Mouse (Mus musculus) ES-E14 (cell line): ENCODE data around the gene Gjb3. TPM values are rescaled to one million over a fixed set of nuclear protein-coding genes. Genes with fewer than 3 reads are reported as not detected.

ENCODE experiments used
- DNase-seq: peaks from one replicate; pipeline ENCODE4 v3.0.0-alpha.2; 2013; ENCODE audit warnings: low read depth, low spot score
- H3K27ac ChIP-seq: 2 replicates; pipeline ENCODE4 v1.5.1; 2012; ENCODE audit warnings: low read depth, mild to moderate bottlenecking, low read length, moderate library complexity, mixed read lengths; ENCODE audit not compliant: poor library complexity, insufficient read depth, severe bottlenecking
- H3K36me3 ChIP-seq: 2 replicates; pipeline ENCODE4 v1.6.1; 2012; ENCODE audit warnings: mild to moderate bottlenecking, low read length, moderate library complexity, mixed read lengths; ENCODE audit not compliant: control insufficient read depth, poor library complexity, insufficient read depth, severe bottlenecking
- H3K4me1 ChIP-seq, 2 experiments: fragments of 150-350 bp in 1 of 2; sonication (generic) in 1 of 2; 2 replicates each; pipeline ENCODE4 v1.6.1; 2012; ENCODE audit warnings: low read length in 2 of 2, mild to moderate bottlenecking in 1 of 2, mixed read lengths in 1 of 2; ENCODE audit not compliant: control insufficient read depth in 2 of 2, insufficient read depth in 2 of 2, poor library complexity in 1 of 2
- H3K4me3 ChIP-seq, 2 experiments: fragments of 150-350 bp in 1 of 2; sonication (generic) in 1 of 2; 2 replicates each; pipeline ENCODE4 v1.5.1; 2012; ENCODE audit warnings: low read length in 2 of 2, low read depth in 1 of 2, mild to moderate bottlenecking in 1 of 2, mixed read lengths in 1 of 2; ENCODE audit not compliant: insufficient read depth in 1 of 2, poor library complexity in 1 of 2, severe bottlenecking in 1 of 2
- H3K9ac ChIP-seq: 2 replicates; pipeline ENCODE4 v1.6.1; 2012; ENCODE audit warnings: low read depth, mild to moderate bottlenecking, low read length, mixed read lengths; ENCODE audit not compliant: poor library complexity, insufficient read depth, severe bottlenecking
- H3K9me3 ChIP-seq: fragments of 150-350 bp; sonication (generic); 2 replicates; pipeline ENCODE4 v1.6.1; 2012; ENCODE audit warnings: low read depth, mild to moderate bottlenecking, low read length; ENCODE audit not compliant: control insufficient read depth, insufficient read depth
- CHD2 ChIP-seq: IDR thresholded peaks from 2 replicates; pipeline ENCODE4 v1.6.1; 2014; ENCODE audit warnings: mild to moderate bottlenecking, low read depth, low read length, inconsistent platforms
- HCFC1 ChIP-seq: IDR thresholded peaks from 2 replicates; pipeline ENCODE4 v1.6.1; 2012; ENCODE audit warnings: low read length, inconsistent platforms, borderline replicate concordance; ENCODE audit not compliant: insufficient read depth
- MAFK ChIP-seq: IDR thresholded peaks from 2 replicates; pipeline ENCODE4 v1.6.1; 2014; ENCODE audit warnings: mild to moderate bottlenecking, low read depth, low read length, inconsistent platforms; ENCODE audit not compliant: insufficient read depth
- ZC3H11A ChIP-seq: IDR thresholded peaks from 2 replicates; pipeline ENCODE4 v1.6.1; 2012; ENCODE audit warnings: low read depth, mild to moderate bottlenecking, inconsistent platforms, low read length, borderline replicate concordance
- ZNF384 ChIP-seq: IDR thresholded peaks from 2 replicates; pipeline ENCODE4 v1.6.1; 2012; ENCODE audit warnings: low read depth, low read length, inconsistent platforms
- in situ Hi-C, 2 experiments: fragments of 600-800 bp; cut with MboI; formaldehyde crosslinking; loops; one replicate each; pipeline ENCODE4 v1.15.1; 2025; ENCODE audit warnings: low sequenced_read_pairs in 2 of 2, inconsistent platforms in 1 of 2; ENCODE audit not compliant: unreplicated experiment in 2 of 2
- total RNA-seq: library from RNA; depleted of rRNA; stranded (reverse); fragments of 300-350 nt; gene quantifications from 2 replicates; pipeline ENCODE4 v1.2.3, GENCODE M21; 2012

The Gjb3 gene
- total RNA-seq, 1 experiment = 80.5 TPM

- no peak for DNase-seq
- in situ Hi-C loops = no loop called here
- peak overlapping the region; percentile 68 to 80 for H3K4me3 ChIP-seq
- H3K4me1 ChIP-seq = peaks cover 7 to 32% of the 10 kb centered on the region in 2 experiments
- peaks cover 18% of the 10 kb centered on the region for H3K36me3 ChIP-seq
- no peaks in the 10 kb centered on the region for H3K9me3 ChIP-seq
- H3K27ac ChIP-seq = peak overlapping the region; percentile 85
- TF ChIP-seq MAFK (no peak), HCFC1 (no peak), CHD2 (no peak), ZC3H11A (no peak), ZNF384 (no peak)
- peak overlapping the region; percentile 70 for H3K9ac ChIP-seq
Measured at GRCm38 (mm10) chr4:127329751-127330150, 893 bp downstream of the Gjb3 start.

- H3K27ac ChIP-seq = peak overlapping the region; percentile 85
- peak; percentile 76 for DNase-seq
- in situ Hi-C loops = no loop called here
- peaks cover 23% of the 10 kb centered on the region for H3K36me3 ChIP-seq
- peak overlapping the region; percentile 68 to 80 for H3K4me3 ChIP-seq
- no peaks in the 10 kb centered on the region for H3K9me3 ChIP-seq
- H3K9ac ChIP-seq = peak overlapping the region; percentile 70; the same call in 1 of the 2 replicates
- peaks cover 7 to 28% of the 10 kb centered on the region in 2 experiments for H3K4me1 ChIP-seq
- TF ChIP-seq ZC3H11A = no peak
- no peak for TF ChIP-seq MAFK
- no peak for TF ChIP-seq CHD2
- no peak for TF ChIP-seq HCFC1
- no peak for TF ChIP-seq ZNF384
Measured at GRCm38 (mm10) chr4:127329046-127329445, 1.6 kb downstream of the Gjb3 start.

GRCm38 (mm10) chr4:127328378-127328777 is 2.3 kb downstream of the Gjb3 start:
- H3K9ac ChIP-seq = peak overlapping the region; percentile 75
- in situ Hi-C loops = no loop called here
- H3K27ac ChIP-seq = peak overlapping the region; percentile 37
- peak overlapping the region; percentile 31 to 68; a peak in 3 of 4 replicates for H3K4me3 ChIP-seq
- DNase-seq = no peak
- H3K36me3 ChIP-seq = peaks cover 23% of the 10 kb centered on the region
- no peaks in the 10 kb centered on the region for H3K9me3 ChIP-seq
- TF ChIP-seq MAFK (no peak), ZC3H11A (no peak), HCFC1 (no peak), CHD2 (no peak), ZNF384 (no peak)
- H3K4me1 ChIP-seq = peaks cover 7 to 27% of the 10 kb centered on the region in 2 experiments; a peak in 3 of 4 replicates

- no peak for DNase-seq
- TF ChIP-seq CHD2 = no peak
- TF ChIP-seq HCFC1 = no peak
- no peak for TF ChIP-seq ZC3H11A
- TF ChIP-seq MAFK = no peak
- no peak for TF ChIP-seq ZNF384
- Histone ChIP-seq H3K9me3 (no peaks in the 10 kb centered on the region), H3K4me3 (peak overlapping the region; percentile 31 to 68; a peak in 2 of 4 replicates), H3K27ac (peak overlapping the region; percentile 37; the same call in 1 of the 2 replicates), H3K9ac (peak overlapping the region; percentile 75; the same call in 1 of the 2 replicates), H3K4me1 (peaks cover 7 to 25% of the 10 kb centered on the region in 2 experiments; a peak in 3 of 4 replicates), H3K36me3 (peaks cover 23% of the 10 kb centered on the region)
- in situ Hi-C loops = no loop called here
Measured at GRCm38 (mm10) chr4:127327749-127328148, 2.9 kb downstream of the Gjb3 start.

- no peak for TF ChIP-seq MAFK
- no peak for TF ChIP-seq ZC3H11A
- H3K4me3 ChIP-seq = peak overlapping the region in 1 of 2 experiments; percentile 68; a peak in 3 of 4 replicates
- in situ Hi-C loops = no loop called here
- H3K36me3 ChIP-seq = peaks cover 23% of the 10 kb centered on the region
- DNase-seq = no peak
- no peaks in the 10 kb centered on the region for H3K9me3 ChIP-seq
- H3K9ac ChIP-seq = peak overlapping the region; percentile 75; the same call in 1 of the 2 replicates
- peaks cover 7 to 24% of the 10 kb centered on the region in 2 experiments; a peak in 3 of 4 replicates for H3K4me1 ChIP-seq
- no peak overlapping the region for H3K27ac ChIP-seq
Measured at GRCm38 (mm10) chr4:127327258-127327657, 3.4 kb downstream of the Gjb3 start.
